Mouse (Mus musculus): ENCODE measurements around the gene Sh3gl1. TPM values are rescaled to one million over a fixed set of nuclear protein-coding genes. Genes with fewer than 3 reads are reported as not detected.
A peak's percentile ranks its signal among the peaks of the same experiment; 100 is the strongest.

The Sh3gl1 gene
- total and polyA plus RNA-seq, 2 experiments from 2014 or later: 64.1 to 84.8 TPM

DNA sequence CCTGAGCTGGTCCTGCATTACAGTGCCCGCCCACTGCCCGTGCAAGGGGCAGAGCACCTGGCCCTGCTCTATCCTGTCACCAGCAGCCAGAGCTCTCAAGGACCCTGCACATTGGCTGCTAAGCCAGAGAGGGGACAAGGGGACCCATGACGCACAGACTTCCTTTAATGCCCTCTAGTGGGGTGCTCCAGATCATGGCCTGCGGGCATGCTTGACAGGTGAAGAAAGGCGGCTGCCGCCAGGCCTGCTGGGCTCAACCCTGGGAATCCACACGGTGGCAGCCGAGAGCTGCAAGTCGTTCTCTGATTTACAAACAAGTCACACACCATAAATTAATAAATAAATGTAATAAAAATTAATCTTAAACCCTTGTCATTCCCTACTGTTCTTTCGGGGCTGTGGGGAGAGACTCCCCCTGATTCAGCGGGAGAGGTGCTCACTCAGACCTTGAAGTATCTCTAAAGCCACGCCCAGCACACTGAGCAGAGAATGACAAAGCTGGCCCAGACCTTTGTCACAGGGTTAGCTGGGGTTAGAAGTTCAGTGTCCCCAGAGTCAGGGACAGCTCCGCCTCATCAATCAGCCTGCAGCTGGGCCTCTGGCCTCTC, 60.1 kb downstream of the Sh3gl1 start:
- Histone ChIP-seq H3K9me3 (ENCODE audit: low read length) (no peaks in the 10 kb centered on the region), H3K36me3 (ENCODE audit: insufficient read depth, low read length) (peaks cover 23% of the 10 kb centered on the region; the same call in 1 of the 2 replicates), H3K4me3 (ENCODE audit: low read depth, low read length) (no peak overlapping the region), H3K27ac (ENCODE audit: low read depth, low read length) (peak overlapping the region; percentile 18; the same call in 1 of the 2 replicates), H3K9ac (replicated peaks; ENCODE audit: low read length, poor library complexity, severe bottlenecking) (no peak overlapping the region; the same call in 1 of the 2 replicates), H3K4me1 (ENCODE audit: insufficient read depth, low read length) (no peaks in the 10 kb centered on the region), H3K4me2 (ENCODE audit: low read depth, low read length, poor library complexity, severe bottlenecking) (no peak overlapping the region), H3K27me3 (ENCODE audit: insufficient read depth, low read length) (no peaks in the 10 kb centered on the region)
- peak; percentile 81 for ATAC-seq (ENCODE audit: low FRiP score)
- WGBS: 19% methylated on average over 13 of the region's 13 CpGs
- DNase-seq (ENCODE audit: low spot score): peak; percentile 89
- TF ChIP-seq CTCF (IDR thresholded peaks at IDR 0.05): peak; percentile 88

DNA sequence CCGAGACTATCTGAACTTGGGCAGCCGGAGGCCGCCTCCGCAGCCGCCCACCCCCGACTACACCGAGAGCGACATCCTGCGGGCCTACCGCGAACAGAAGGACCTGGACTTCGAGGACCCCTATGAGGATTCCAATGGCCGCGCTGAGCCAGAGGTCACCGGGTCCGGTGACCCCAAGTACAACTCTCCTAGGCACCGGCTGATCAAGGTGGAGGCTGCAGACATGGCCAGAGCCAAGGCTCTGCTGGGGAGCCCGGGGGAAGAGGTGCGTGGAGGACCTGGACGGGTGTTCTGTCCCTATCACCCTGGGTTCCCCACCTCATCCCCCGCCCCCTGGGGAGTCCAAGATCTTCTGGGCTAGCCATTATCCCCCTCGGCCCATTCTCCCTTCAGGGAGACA, 65.0 kb downstream of the Sh3gl1 start:
- peaks cover 27% of the 10 kb centered on the region; the same call in 1 of the 2 replicates for H3K36me3 ChIP-seq (ENCODE audit: insufficient read depth, low read length)
- ATAC-seq (ENCODE audit: low FRiP score) (no peak), DNase-seq (ENCODE audit: low spot score) (no peak)
- TF ChIP-seq CTCF (IDR thresholded peaks at IDR 0.05): no peak
- 0 out of 2 replicates have a peak, but pooled peaks cover 7% of the 10 kb centered on the region for H3K4me1 ChIP-seq (ENCODE audit: insufficient read depth, low read length)
- peak overlapping the region; percentile 12; the same call in 1 of the 2 replicates for H3K27ac ChIP-seq (ENCODE audit: low read depth, low read length)
- no peaks in the 10 kb centered on the region for H3K9me3 ChIP-seq (ENCODE audit: low read length)
- H3K4me2 ChIP-seq (ENCODE audit: low read depth, low read length, poor library complexity, severe bottlenecking): peak overlapping the region; percentile 93
- 21% methylated on average over 22 of the region's 22 CpGs for WGBS
- peak overlapping the region; percentile 87 for H3K9ac ChIP-seq (replicated peaks; ENCODE audit: low read length, poor library complexity, severe bottlenecking)
- H3K4me3 ChIP-seq (ENCODE audit: low read depth, low read length): peak overlapping the region; percentile 66
- H3K27me3 ChIP-seq (ENCODE audit: insufficient read depth, low read length): no peaks in the 10 kb centered on the region

DNA sequence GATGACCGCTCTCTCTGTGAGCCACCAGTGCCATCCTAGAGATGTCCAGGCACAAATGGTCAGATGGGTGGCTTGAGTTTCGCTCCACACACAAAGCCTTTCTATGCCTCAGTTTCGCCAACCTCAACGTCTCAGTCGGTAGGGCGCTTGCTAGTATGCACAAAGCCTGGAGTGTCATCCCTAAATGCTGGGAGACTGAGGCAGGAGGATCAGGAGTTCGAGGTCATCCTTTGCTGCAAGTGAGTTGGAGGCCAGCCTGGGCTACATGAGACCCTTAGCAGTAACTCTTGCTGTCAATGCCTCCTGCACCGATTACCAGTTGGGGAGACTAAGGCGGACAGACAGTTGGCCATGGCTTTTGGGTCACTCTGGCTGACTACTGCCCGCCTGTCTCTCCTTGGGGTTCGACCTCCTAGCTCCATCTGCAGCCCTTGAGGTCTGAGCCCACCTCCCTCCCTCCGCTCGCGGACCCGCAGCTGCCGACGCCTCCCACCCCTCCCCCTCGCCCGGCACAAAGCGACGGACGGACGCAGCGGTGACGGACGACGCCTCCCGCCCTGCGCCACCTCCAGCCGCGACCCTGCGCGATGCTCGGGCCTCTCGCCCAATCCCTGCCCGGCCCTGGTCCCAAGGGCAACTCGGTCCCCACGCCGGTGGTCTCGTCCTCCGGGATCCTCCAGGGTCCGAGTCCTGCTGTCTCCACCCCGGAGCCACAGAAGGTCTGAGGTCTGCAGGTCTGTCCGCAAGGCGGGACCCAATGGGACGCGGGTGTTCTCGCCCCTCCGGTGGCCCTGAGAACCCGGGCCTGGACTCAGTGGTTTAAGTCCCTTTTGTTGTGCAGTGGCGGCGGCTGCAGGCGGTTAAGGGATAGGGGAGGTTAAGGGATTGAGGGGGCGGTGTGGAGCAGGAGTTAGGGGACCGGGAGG, 66.2 kb downstream of the Sh3gl1 start, which contains the start of gene Shd:
Gene Shd (plus strand): TSS at position 502 of the 926 bp plus-strand sequence.
- peaks cover 25% of the 10 kb centered on the region; the same call in 1 of the 2 replicates for H3K36me3 ChIP-seq (ENCODE audit: insufficient read depth, low read length)
- 8% methylated on average over 49 of the region's 55 CpGs for WGBS
- H3K4me1 ChIP-seq (ENCODE audit: insufficient read depth, low read length): 0 out of 2 replicates have a peak, but pooled peaks cover 7% of the 10 kb centered on the region
- peak; percentile 9 for TF ChIP-seq CTCF (IDR thresholded peaks at IDR 0.05)
- H3K27ac ChIP-seq (ENCODE audit: low read depth, low read length): peak within 1 kb of the TSS; percentile 81
- H3K9me3 ChIP-seq (ENCODE audit: low read length): no peaks in the 10 kb centered on the region
- H3K27me3 ChIP-seq (ENCODE audit: insufficient read depth, low read length): no peaks in the 10 kb centered on the region
- peak; percentile 68 for ATAC-seq (ENCODE audit: low FRiP score)
- H3K4me2 ChIP-seq (ENCODE audit: low read depth, low read length, poor library complexity, severe bottlenecking): peak within 1 kb of the TSS; percentile 93
- DNase-seq (ENCODE audit: low spot score): peak; percentile 64
- H3K4me3 ChIP-seq (ENCODE audit: low read depth, low read length): peak within 1 kb of the TSS; percentile 66
- H3K9ac ChIP-seq (replicated peaks; ENCODE audit: low read length, poor library complexity, severe bottlenecking): peak within 1 kb of the TSS; percentile 87

DNA sequence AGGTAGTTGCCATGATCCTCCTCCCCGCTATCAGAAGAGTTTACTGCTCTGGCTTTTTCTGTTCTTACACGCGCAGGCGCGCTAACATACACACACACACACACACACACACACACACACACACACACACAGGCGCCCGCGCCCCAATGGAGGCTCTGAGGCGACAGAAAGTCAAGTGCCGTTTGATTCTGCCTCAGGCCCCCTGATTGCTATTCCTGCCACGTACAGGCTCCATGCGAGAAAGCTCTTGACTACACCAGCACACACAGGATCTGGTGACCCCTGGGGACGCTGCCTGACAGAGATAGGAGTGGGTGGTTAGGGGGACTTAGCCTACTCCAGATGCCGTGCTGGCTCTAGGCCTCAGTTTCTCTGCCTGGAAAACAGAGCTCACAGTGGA, 66.9 kb downstream of the Sh3gl1 start:
- H3K4me2 ChIP-seq (ENCODE audit: low read depth, low read length, poor library complexity, severe bottlenecking): peak overlapping the region; percentile 93
- WGBS: 12% methylated on average over 14 of the region's 14 CpGs
- peaks cover 25% of the 10 kb centered on the region; the same call in 1 of the 2 replicates for H3K36me3 ChIP-seq (ENCODE audit: insufficient read depth, low read length)
- no peaks in the 10 kb centered on the region for H3K27me3 ChIP-seq (ENCODE audit: insufficient read depth, low read length)
- 0 out of 2 replicates have a peak, but pooled peaks cover 7% of the 10 kb centered on the region for H3K4me1 ChIP-seq (ENCODE audit: insufficient read depth, low read length)
- no peaks in the 10 kb centered on the region for H3K9me3 ChIP-seq (ENCODE audit: low read length)
- DNase-seq (ENCODE audit: low spot score) (peak; percentile 90), ATAC-seq (ENCODE audit: low FRiP score) (peak; percentile 74)
- H3K4me3 ChIP-seq (ENCODE audit: low read depth, low read length): peak overlapping the region; percentile 66; the same call in 1 of the 2 replicates
- no peak for TF ChIP-seq CTCF (IDR thresholded peaks at IDR 0.05)
- peak overlapping the region; percentile 81 for H3K27ac ChIP-seq (ENCODE audit: low read depth, low read length)
- H3K9ac ChIP-seq (replicated peaks; ENCODE audit: low read length, poor library complexity, severe bottlenecking): peak overlapping the region; percentile 87

DNA sequence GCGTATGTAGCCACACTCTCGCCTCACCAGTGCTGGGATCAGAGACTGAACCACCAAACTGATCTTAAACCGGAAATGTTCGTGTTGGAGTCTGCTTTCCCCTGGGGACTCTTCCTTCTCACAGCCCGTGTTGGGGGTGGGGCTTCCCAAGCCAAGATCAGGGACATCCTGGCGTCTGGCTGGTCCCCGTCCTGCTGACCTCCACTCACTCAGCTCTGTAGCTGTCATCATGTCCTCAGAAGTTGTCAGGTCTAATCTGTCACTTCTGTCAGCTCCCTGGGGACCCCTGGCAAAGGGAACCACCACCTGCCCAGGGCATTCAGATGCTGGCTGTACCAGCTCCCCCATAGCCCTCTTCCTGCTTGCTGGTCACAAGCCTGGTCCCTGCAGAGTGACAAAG, 68.2 kb downstream of the Sh3gl1 start:
- Histone ChIP-seq H3K4me2 (ENCODE audit: low read depth, low read length, poor library complexity, severe bottlenecking) (no peak overlapping the region), H3K9ac (replicated peaks; ENCODE audit: low read length, poor library complexity, severe bottlenecking) (no peak overlapping the region), H3K4me3 (ENCODE audit: low read depth, low read length) (no peak overlapping the region), H3K4me1 (ENCODE audit: insufficient read depth, low read length) (0 out of 2 replicates have a peak, but pooled peaks cover 7% of the 10 kb centered on the region), H3K36me3 (ENCODE audit: insufficient read depth, low read length) (peaks cover 20% of the 10 kb centered on the region; the same call in 1 of the 2 replicates), H3K9me3 (ENCODE audit: low read length) (no peaks in the 10 kb centered on the region), H3K27me3 (ENCODE audit: insufficient read depth, low read length) (no peaks in the 10 kb centered on the region), H3K27ac (ENCODE audit: low read depth, low read length) (no peak overlapping the region)
- ATAC-seq (ENCODE audit: low FRiP score): no peak
- 43% methylated on average over 7 of the region's 7 CpGs for WGBS
- no peak for TF ChIP-seq CTCF (IDR thresholded peaks at IDR 0.05)
- no peak for DNase-seq (ENCODE audit: low spot score)

All from midbrain, postnatal 0 days (tissue).